Mouse (Mus musculus): ENCODE data around the gene Fcgrt. TPM values are rescaled to one million over a fixed set of nuclear protein-coding genes. Genes with fewer than 3 reads are reported as not detected.

The Fcgrt gene
- polyA plus RNA-seq (2014; fragmentation: Illumina TruSeq; extraction: RNeasy Lipid Tissue Mini Kit (QIAGEN cat#74804); ENCODE audit: low replicate concordance): 3.7 TPM

GRCm38 (mm10) chr7:45103652-45104180 lies at the start of gene Fcgrt:
Gene Fcgrt, minus strand, starts transcription at chr7:45103851.

DNA sequence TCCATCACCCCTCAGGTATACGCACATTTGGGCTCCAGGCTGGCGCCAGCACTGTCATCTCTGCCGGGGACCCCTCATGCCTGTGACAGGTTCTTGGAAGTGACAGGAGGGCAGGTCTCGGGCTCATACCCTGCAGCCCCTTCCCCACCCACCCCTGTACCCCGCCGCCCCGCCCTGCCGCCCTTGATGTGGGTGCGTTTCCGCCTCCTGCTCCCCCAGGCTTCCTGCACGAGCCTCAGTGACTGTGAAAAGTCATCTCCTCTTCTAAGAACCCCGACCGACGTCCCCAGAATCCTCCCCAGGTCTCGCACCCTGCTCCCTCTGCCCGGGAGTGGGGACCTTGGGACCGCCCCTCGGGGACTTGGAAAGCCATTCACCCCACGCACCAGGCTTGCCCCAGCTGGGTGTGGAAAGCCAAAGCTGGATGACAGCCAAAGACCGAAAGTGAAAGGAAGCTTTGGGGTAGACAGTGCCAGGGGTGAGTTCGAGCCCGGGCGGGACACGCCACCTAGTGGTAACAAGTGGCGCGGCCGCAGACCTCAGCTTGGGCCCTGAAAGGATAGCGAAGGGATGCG lies 32.4 kb upstream of the Fcgrt start, which contains the start of the genes Gm45713 and Flt3l:
TSS of gene Gm45713 (minus strand) at position 239 of the 575 bp plus-strand sequence.
TSS of gene Flt3l (minus strand) at position 440 of the 575 bp plus-strand sequence.

DNA sequence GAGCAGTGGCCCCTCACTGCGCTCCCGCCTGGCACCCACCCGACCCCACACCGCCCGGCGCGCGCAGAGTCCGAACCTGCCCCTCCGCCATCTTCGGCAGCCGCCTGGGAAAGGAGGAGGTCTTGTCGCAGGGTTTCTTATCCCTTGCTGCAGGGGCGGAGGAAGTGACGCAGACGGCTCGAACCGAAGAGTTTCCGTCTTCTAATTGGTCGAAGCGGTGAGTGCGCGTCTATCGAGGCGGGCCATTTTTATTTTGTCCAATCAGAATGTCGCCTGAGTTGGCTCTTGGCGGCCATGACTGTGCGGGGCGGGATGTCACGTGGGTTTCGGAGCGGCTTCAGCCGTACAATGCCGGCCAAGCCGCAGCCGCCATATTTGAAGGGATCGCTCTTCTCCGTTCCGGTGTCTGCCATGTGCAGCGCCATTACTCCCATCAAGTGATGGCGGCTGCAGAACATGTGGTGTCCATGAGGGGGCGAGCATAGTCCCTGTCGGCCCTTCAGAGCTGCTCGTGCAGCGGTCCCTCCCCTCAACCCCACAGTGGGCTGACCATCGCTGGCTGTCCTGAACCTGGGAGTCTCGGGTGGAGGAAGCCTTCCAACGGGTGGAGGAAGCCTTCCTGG lies 25.1 kb upstream of the Fcgrt start, which contains the start of gene Rpl13a:
TSS of gene Rpl13a (minus strand) at position 138 of the 623 bp plus-strand sequence.

DNA sequence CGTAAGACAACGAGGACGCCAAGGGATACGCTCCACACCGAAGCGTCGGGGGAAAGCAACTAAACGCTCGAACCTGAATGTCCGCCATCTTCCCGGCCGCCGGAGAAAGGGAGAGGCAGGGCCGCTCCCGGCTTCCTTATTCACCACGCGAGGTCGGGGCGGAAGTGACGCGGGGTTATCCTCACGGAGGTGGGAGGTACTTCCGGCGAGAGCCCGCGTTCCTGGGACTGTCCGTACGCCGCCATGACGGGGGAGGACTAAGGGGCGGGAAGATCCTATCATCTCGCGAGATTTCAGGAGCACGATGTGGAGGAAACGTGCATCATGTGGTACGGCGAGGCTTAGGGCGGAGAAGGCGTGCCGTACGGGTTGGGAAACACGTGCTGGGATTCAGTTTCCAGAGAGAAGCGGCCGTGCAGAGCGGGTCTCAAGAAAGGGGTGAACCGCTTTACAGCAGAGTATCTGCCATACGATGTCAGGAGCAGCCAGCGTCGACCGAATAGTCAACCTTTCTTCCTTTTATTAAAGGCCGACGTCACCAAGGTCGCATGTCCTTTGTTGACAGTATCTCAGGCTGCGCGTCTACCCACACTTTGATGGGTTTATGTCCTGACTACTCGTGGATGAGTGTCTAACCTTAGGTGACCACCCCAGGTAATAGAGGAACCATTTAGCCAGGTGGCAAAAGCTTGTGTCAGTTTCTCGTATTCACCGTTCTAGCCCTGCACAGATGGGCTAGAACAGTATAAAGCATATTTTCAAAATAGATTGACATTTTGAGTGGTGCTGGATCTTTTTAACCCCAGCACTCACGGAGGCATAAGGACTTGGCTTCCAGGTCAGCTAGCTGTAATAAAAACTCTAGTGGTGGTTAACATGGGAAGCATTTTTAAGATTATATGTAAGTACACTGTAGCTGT lies 20.8 kb upstream of the Fcgrt start, which contains the start of gene Rps11:
TSS of gene Rps11 (minus strand) at position 216 of the 920 bp plus-strand sequence.

GRCm38 (mm10) chr7:45092048-45092447 lies 11.6 kb downstream of the Fcgrt start, which contains the start of gene Rcn3:
Gene Rcn3, minus strand, starts transcription at chr7:45092221.

GRCm38 (mm10) chr7:45062239-45062835 lies 41.3 kb downstream of the Fcgrt start, which contains the start of the genes Nosip and Prrg2:
Gene Nosip, plus strand, starts transcription at chr7:45062429.
Gene Prrg2, minus strand, starts transcription at chr7:45062677.

DNA sequence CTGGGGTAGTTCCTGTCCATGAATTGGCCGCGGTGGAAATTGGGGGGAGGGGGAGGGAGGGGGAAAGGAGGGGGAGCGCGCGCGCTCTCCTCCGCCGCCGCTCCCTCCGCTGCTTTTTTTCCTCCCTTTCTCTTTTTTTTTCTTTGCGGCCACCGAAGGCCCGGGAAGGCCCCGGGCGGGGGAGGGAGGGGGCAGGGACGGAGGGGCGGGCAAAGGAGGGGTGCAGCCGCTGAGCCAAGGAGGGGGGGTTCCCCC lies 50.9 kb downstream of the Fcgrt start, which contains the start of gene Prr12:
TSS of gene Prr12 (minus strand) at position 20 of the 255 bp plus-strand sequence.

Other genes starting within 250 kb of the Fcgrt start
- gene Pnkp, start 246.7 kb downstream of the Fcgrt start, polyA plus RNA-seq (2014; fragmentation: Illumina TruSeq; extraction: RNeasy Lipid Tissue Mini Kit (QIAGEN cat#74804); ENCODE audit: low replicate concordance): not detected
- not detected for gene Ptov1, start 234.1 kb downstream of the Fcgrt start, polyA plus RNA-seq (2014; fragmentation: Illumina TruSeq; extraction: RNeasy Lipid Tissue Mini Kit (QIAGEN cat#74804); ENCODE audit: low replicate concordance)
- 1.3 TPM for gene Med25, start 211.1 kb downstream of the Fcgrt start, polyA plus RNA-seq (2014; fragmentation: Illumina TruSeq; extraction: RNeasy Lipid Tissue Mini Kit (QIAGEN cat#74804); ENCODE audit: low replicate concordance)
- 0.48 TPM for gene Fuz, start 207.8 kb downstream of the Fcgrt start, polyA plus RNA-seq (2014; fragmentation: Illumina TruSeq; extraction: RNeasy Lipid Tissue Mini Kit (QIAGEN cat#74804); ENCODE audit: low replicate concordance)
- gene Ap2a1, start 174.4 kb downstream of the Fcgrt start, polyA plus RNA-seq (2014; fragmentation: Illumina TruSeq; extraction: RNeasy Lipid Tissue Mini Kit (QIAGEN cat#74804); ENCODE audit: low replicate concordance): 9.8 TPM
- gene Tsks, start 160.6 kb downstream of the Fcgrt start, polyA plus RNA-seq (2014; fragmentation: Illumina TruSeq; extraction: RNeasy Lipid Tissue Mini Kit (QIAGEN cat#74804); ENCODE audit: low replicate concordance): not detected
- gene Cpt1c, start 129.0 kb downstream of the Fcgrt start, polyA plus RNA-seq (2014; fragmentation: Illumina TruSeq; extraction: RNeasy Lipid Tissue Mini Kit (QIAGEN cat#74804); ENCODE audit: low replicate concordance): 0.15 TPM
- gene Prmt1, start 117.3 kb downstream of the Fcgrt start, polyA plus RNA-seq (2014; fragmentation: Illumina TruSeq; extraction: RNeasy Lipid Tissue Mini Kit (QIAGEN cat#74804); ENCODE audit: low replicate concordance): 2.3 TPM
- 11.1 TPM for gene Irf3, start 106.2 kb downstream of the Fcgrt start, polyA plus RNA-seq (2014; fragmentation: Illumina TruSeq; extraction: RNeasy Lipid Tissue Mini Kit (QIAGEN cat#74804); ENCODE audit: low replicate concordance)
- gene Bcl2l12, start 105.1 kb downstream of the Fcgrt start, polyA plus RNA-seq (2014; fragmentation: Illumina TruSeq; extraction: RNeasy Lipid Tissue Mini Kit (QIAGEN cat#74804); ENCODE audit: low replicate concordance): not detected
- gene Scaf1, start 87.5 kb downstream of the Fcgrt start, polyA plus RNA-seq (2014; fragmentation: Illumina TruSeq; extraction: RNeasy Lipid Tissue Mini Kit (QIAGEN cat#74804); ENCODE audit: low replicate concordance): 2.0 TPM
- 1.1 TPM for gene Rras, start 85.9 kb downstream of the Fcgrt start, polyA plus RNA-seq (2014; fragmentation: Illumina TruSeq; extraction: RNeasy Lipid Tissue Mini Kit (QIAGEN cat#74804); ENCODE audit: low replicate concordance)
- gene Prr12, start 51.0 kb downstream of the Fcgrt start, polyA plus RNA-seq (2014; fragmentation: Illumina TruSeq; extraction: RNeasy Lipid Tissue Mini Kit (QIAGEN cat#74804); ENCODE audit: low replicate concordance): not detected
- gene Nosip, start 41.4 kb downstream of the Fcgrt start, polyA plus RNA-seq (2014; fragmentation: Illumina TruSeq; extraction: RNeasy Lipid Tissue Mini Kit (QIAGEN cat#74804); ENCODE audit: low replicate concordance): 4.6 TPM
- 9.4 TPM for gene Prrg2, start 41.2 kb downstream of the Fcgrt start, polyA plus RNA-seq (2014; fragmentation: Illumina TruSeq; extraction: RNeasy Lipid Tissue Mini Kit (QIAGEN cat#74804); ENCODE audit: low replicate concordance)
- gene Rcn3, start 11.6 kb downstream of the Fcgrt start, polyA plus RNA-seq (2014; fragmentation: Illumina TruSeq; extraction: RNeasy Lipid Tissue Mini Kit (QIAGEN cat#74804); ENCODE audit: low replicate concordance): not detected
- 126 TPM for gene Rps11, start 20.6 kb upstream of the Fcgrt start, polyA plus RNA-seq (2014; fragmentation: Illumina TruSeq; extraction: RNeasy Lipid Tissue Mini Kit (QIAGEN cat#74804); ENCODE audit: low replicate concordance)
- gene Rpl13a, start 24.9 kb upstream of the Fcgrt start, polyA plus RNA-seq (2014; fragmentation: Illumina TruSeq; extraction: RNeasy Lipid Tissue Mini Kit (QIAGEN cat#74804); ENCODE audit: low replicate concordance): 181 TPM
- not detected for gene Gm45713, start 32.4 kb upstream of the Fcgrt start, polyA plus RNA-seq (2014; fragmentation: Illumina TruSeq; extraction: RNeasy Lipid Tissue Mini Kit (QIAGEN cat#74804); ENCODE audit: low replicate concordance)
- gene Flt3l, start 32.6 kb upstream of the Fcgrt start, polyA plus RNA-seq (2014; fragmentation: Illumina TruSeq; extraction: RNeasy Lipid Tissue Mini Kit (QIAGEN cat#74804); ENCODE audit: low replicate concordance): 13.9 TPM
- not detected for gene Pih1d1, start 50.5 kb upstream of the Fcgrt start, polyA plus RNA-seq (2014; fragmentation: Illumina TruSeq; extraction: RNeasy Lipid Tissue Mini Kit (QIAGEN cat#74804); ENCODE audit: low replicate concordance)
- gene Aldh16a1, start 50.7 kb upstream of the Fcgrt start, polyA plus RNA-seq (2014; fragmentation: Illumina TruSeq; extraction: RNeasy Lipid Tissue Mini Kit (QIAGEN cat#74804); ENCODE audit: low replicate concordance): 13.8 TPM
- gene Slc17a7, start 60.1 kb upstream of the Fcgrt start, polyA plus RNA-seq (2014; fragmentation: Illumina TruSeq; extraction: RNeasy Lipid Tissue Mini Kit (QIAGEN cat#74804); ENCODE audit: low replicate concordance): not detected
- not detected for gene Gfy, start 75.7 kb upstream of the Fcgrt start, polyA plus RNA-seq (2014; fragmentation: Illumina TruSeq; extraction: RNeasy Lipid Tissue Mini Kit (QIAGEN cat#74804); ENCODE audit: low replicate concordance)
- not detected for gene Pth2, start 77.1 kb upstream of the Fcgrt start, polyA plus RNA-seq (2014; fragmentation: Illumina TruSeq; extraction: RNeasy Lipid Tissue Mini Kit (QIAGEN cat#74804); ENCODE audit: low replicate concordance)
- not detected for gene Ccdc155, start 101.0 kb upstream of the Fcgrt start, polyA plus RNA-seq (2014; fragmentation: Illumina TruSeq; extraction: RNeasy Lipid Tissue Mini Kit (QIAGEN cat#74804); ENCODE audit: low replicate concordance)
- not detected for gene Dkkl1, start 108.3 kb upstream of the Fcgrt start, polyA plus RNA-seq (2014; fragmentation: Illumina TruSeq; extraction: RNeasy Lipid Tissue Mini Kit (QIAGEN cat#74804); ENCODE audit: low replicate concordance)
- 1.7 TPM for gene Tead2, start 111.9 kb upstream of the Fcgrt start, polyA plus RNA-seq (2014; fragmentation: Illumina TruSeq; extraction: RNeasy Lipid Tissue Mini Kit (QIAGEN cat#74804); ENCODE audit: low replicate concordance)
- 2.0 TPM for gene Cd37, start 135.3 kb upstream of the Fcgrt start, polyA plus RNA-seq (2014; fragmentation: Illumina TruSeq; extraction: RNeasy Lipid Tissue Mini Kit (QIAGEN cat#74804); ENCODE audit: low replicate concordance)
- gene Slc6a16, start 137.2 kb upstream of the Fcgrt start, polyA plus RNA-seq (2014; fragmentation: Illumina TruSeq; extraction: RNeasy Lipid Tissue Mini Kit (QIAGEN cat#74804); ENCODE audit: low replicate concordance): not detected
- not detected for gene Slc6a21, start 173.7 kb upstream of the Fcgrt start, polyA plus RNA-seq (2014; fragmentation: Illumina TruSeq; extraction: RNeasy Lipid Tissue Mini Kit (QIAGEN cat#74804); ENCODE audit: low replicate concordance)
- 3.0 TPM for gene Trpm4, start 229.9 kb upstream of the Fcgrt start, polyA plus RNA-seq (2014; fragmentation: Illumina TruSeq; extraction: RNeasy Lipid Tissue Mini Kit (QIAGEN cat#74804); ENCODE audit: low replicate concordance)
- gene Hrc, start 231.4 kb upstream of the Fcgrt start, polyA plus RNA-seq (2014; fragmentation: Illumina TruSeq; extraction: RNeasy Lipid Tissue Mini Kit (QIAGEN cat#74804); ENCODE audit: low replicate concordance): not detected